Comparison of ENCODE assay signal across 8 mouse cellular contexts in genomic region chr3:38485107-38485545, GRCm38 (mm10). TPM values are rescaled to one million over a fixed set of nuclear protein-coding genes. Genes with fewer than 3 reads are reported as not detected.
DNase-seq lines count a peak whose midpoint lies in the region; ATAC-seq and TF ChIP-seq lines count a peak whose summit lies in the region.

No protein-coding gene starts in this region.

- peak overlapping the region; percentile 80 for H3K9ac ChIP-seq in heart, embryonic 13.5 days
- peak overlapping the region; percentile 50 for H3K9ac ChIP-seq in ES-Bruce4 (ENCODE audit: low read depth, poor library complexity, severe bottlenecking)
- H3K9ac ChIP-seq in forebrain, embryonic 15.5 days (replicated peaks) = peak overlapping the region; percentile 41
- peak overlapping the region; percentile 34 for H3K9ac ChIP-seq in liver, embryonic 16.5 days (ENCODE audit: low read depth, low read length)

- H3K9me3 ChIP-seq in heart, embryonic 13.5 days = no peaks in the 10 kb centered on the region
- no peaks in the 10 kb centered on the region for H3K9me3 ChIP-seq in ES-Bruce4 (replicated peaks; ENCODE audit: control insufficient read depth, insufficient read depth, low read length, poor library complexity, severe bottlenecking)
- no peaks in the 10 kb centered on the region for H3K9me3 ChIP-seq in forebrain, embryonic 15.5 days
- no peaks in the 10 kb centered on the region for H3K9me3 ChIP-seq in liver, embryonic 16.5 days (replicated peaks; ENCODE audit: control insufficient read depth, low read length)

- H3K27me3 ChIP-seq in heart, embryonic 13.5 days (replicated peaks) = no peaks in the 10 kb centered on the region
- no peaks in the 10 kb centered on the region for H3K27me3 ChIP-seq in ES-Bruce4 (ENCODE audit: control insufficient read depth, insufficient read depth, low read length, poor library complexity, severe bottlenecking)
- H3K27me3 ChIP-seq in forebrain, embryonic 15.5 days = no peaks in the 10 kb centered on the region
- H3K27me3 ChIP-seq in liver, embryonic 16.5 days (ENCODE audit: control insufficient read depth, insufficient read depth, low read depth, low read length) = no peaks in the 10 kb centered on the region

- ATAC-seq in heart, embryonic 13.5 days (ENCODE audit: extremely low read depth, insufficient number of reproducible peaks, low FRiP score, low TSS enrichment) = no peak
- peak; percentile 96 for ATAC-seq in forebrain, embryonic 15.5 days (replicated peaks)
- ATAC-seq in liver, embryonic 16.5 days (ENCODE audit: low read depth) = no peak
- ATAC-seq in megakaryocyte-erythroid progenitor cell, adult 5-6 weeks (replicated peaks; ENCODE audit: low FRiP score, low TSS enrichment, poor library complexity, severe bottlenecking) = no peak

- WGBS in heart, embryonic 13.5 days = 3% methylated on average over 26 of the region's 26 CpGs
- WGBS in forebrain, embryonic 15.5 days = 3% methylated on average over 26 of the region's 26 CpGs
- WGBS in liver, embryonic 16.5 days (ENCODE audit: insufficient replicate concordance) = 2% methylated on average over 26 of the region's 26 CpGs

- peak overlapping the region; percentile 65 for H3K27ac ChIP-seq in heart, embryonic 13.5 days (replicated peaks)
- no peak overlapping the region for H3K27ac ChIP-seq in ES-Bruce4 (ENCODE audit: insufficient read depth, low read length)
- peak overlapping the region; percentile 95 for H3K27ac ChIP-seq in forebrain, embryonic 15.5 days (replicated peaks)
- no peak overlapping the region for H3K27ac ChIP-seq in liver, embryonic 16.5 days (ENCODE audit: low read length)

- peaks cover 38% of the 10 kb centered on the region for H3K4me1 ChIP-seq in heart, embryonic 13.5 days
- no peaks in the 10 kb centered on the region for H3K4me1 ChIP-seq in ES-Bruce4 (ENCODE audit: control insufficient read depth, insufficient read depth, low read length)
- H3K4me1 ChIP-seq in forebrain, embryonic 15.5 days = peaks cover 35% of the 10 kb centered on the region
- peaks cover 5% of the 10 kb centered on the region for H3K4me1 ChIP-seq in liver, embryonic 16.5 days (ENCODE audit: control insufficient read depth, low read depth, low read length)

- TF ChIP-seq EP300 in ES-Bruce4 (IDR thresholded peaks at IDR 0.05; ENCODE audit: insufficient read depth, low read depth, low read length) = no peak

- no peak for TF ChIP-seq CTCF in ES-Bruce4 (IDR thresholded peaks at IDR 0.05; ENCODE audit: low read depth, low read length)

- H3K4me3 ChIP-seq in heart, embryonic 13.5 days = peak overlapping the region; percentile 83
- H3K4me3 ChIP-seq in ES-Bruce4 (ENCODE audit: low read depth, low read length) = peak overlapping the region; percentile 81
- H3K4me3 ChIP-seq in forebrain, embryonic 15.5 days = peak overlapping the region; percentile 93
- peak overlapping the region; percentile 68 for H3K4me3 ChIP-seq in liver, embryonic 16.5 days (ENCODE audit: low read depth, low read length)

- peak; percentile 75 for TF ChIP-seq POLR2A in ES-Bruce4 (IDR thresholded peaks at IDR 0.05; ENCODE audit: insufficient read depth, low read length)

- peak overlapping the region; percentile 82 for H3K4me2 ChIP-seq in heart, embryonic 13.5 days
- H3K4me2 ChIP-seq in forebrain, embryonic 15.5 days (replicated peaks) = peak overlapping the region; percentile 83
- H3K4me2 ChIP-seq in liver, embryonic 16.5 days (ENCODE audit: low read depth, low read length) = peak overlapping the region; percentile 95

- H3K36me3 ChIP-seq in heart, embryonic 13.5 days = peaks cover 21% of the 10 kb centered on the region
- H3K36me3 ChIP-seq in ES-Bruce4 (ENCODE audit: control insufficient read depth, insufficient read depth, low read length, poor library complexity, severe bottlenecking) = no peaks in the 10 kb centered on the region
- no peaks in the 10 kb centered on the region for H3K36me3 ChIP-seq in forebrain, embryonic 15.5 days
- no peaks in the 10 kb centered on the region for H3K36me3 ChIP-seq in liver, embryonic 16.5 days (ENCODE audit: control insufficient read depth, insufficient read depth)

- DNase-seq in heart, adult 9 months (ENCODE audit: low spot score in 2 of 2) = no peak
- DNase-seq in Muller cell, postnatal 12 days (ENCODE audit: inconsistent ontology term) = no peak
- no peak for DNase-seq in thymus, postnatal 0 days (ENCODE audit: low spot score)

RNA-seq across cellular contexts. Expression of gene Ankrd50, which starts 0.5 kb away (rescaled TPM):
- polyA plus RNA-seq in heart, embryonic 13.5 days (2015; fragmentation: Nextera tagmentation; extraction: Ambion mirVana) = 13.3 and 14.0 TPM in 2 replicates
- polyA plus RNA-seq in ES-Bruce4 (2011; ENCODE audit: insufficient read depth, insufficient read length, low read depth, missing spikeins) = 47.3 and 56.7 TPM in 2 replicates
- 22.5 and 23.2 TPM in 2 replicates for polyA plus RNA-seq in forebrain, embryonic 15.5 days (2015; fragmentation: Nextera tagmentation; extraction: Ambion mirVana)
- polyA plus RNA-seq in liver, embryonic 16.5 days (2015; fragmentation: Nextera tagmentation; extraction: Ambion mirVana) = 1.8 and 2.5 TPM in 2 replicates
- total RNA-seq in megakaryocyte-erythroid progenitor cell, adult 5-6 weeks (2014; fragmentation: Nextera tagmentation) = 6.3 and 9.2 TPM in 2 replicates
- 4.3 and 5.7 TPM in 2 replicates for total RNA-seq in megakaryocyte-erythroid progenitor cell, adult 5-6 weeks (2017)
- polyA plus RNA-seq in thymus, postnatal 0 days (2015; fragmentation: Nextera tagmentation; extraction: Ambion mirVana) = 13.1 and 15.4 TPM in 2 replicates

Comparison
In these comparisons a context has a peak if more than half of its experiments do, and no peak if none do; other contexts are left out.
1. H3K27ac ChIP-seq: peak in heart, embryonic 13.5 days (single experiment) and forebrain, embryonic 15.5 days (single experiment); none in ES-Bruce4 (single experiment) and liver, embryonic 16.5 days (single experiment).
2. Peak in every context shown above with its lines, with median percentiles within 50 percentile points of each other: H3K4me2 ChIP-seq, H3K4me3 ChIP-seq and H3K9ac ChIP-seq.